Mouse (Mus musculus) spleen, adult 2 months (tissue): ENCODE measurements around the gene Insr.

Experiments
- CTCF ChIP-seq: fragments of 200-500 bp; IDR thresholded peaks from 2 replicates; pipeline ENCODE4 v1.5.1; 2011; ENCODE audit warnings: mild to moderate bottlenecking, inconsistent platforms; ENCODE audit not compliant: insufficient read depth, insufficient read length, insufficient replicate concordance; ENCODE audit errors: extremely low read depth
- POLR2A ChIP-seq: fragments of 200-500 bp; IDR thresholded peaks from 2 replicates; pipeline ENCODE4 v1.6.1; 2011; ENCODE audit warnings: low read depth, low read length, inconsistent platforms

- TF ChIP-seq POLR2A, result no peak
- no peak for TF ChIP-seq CTCF
These were observed 38.7 kb downstream of the Insr start for GRCm38 (mm10) chr8:3240725-3241124.
